Mouse (Mus musculus) C2C12 (cell line): ENCODE results near the gene Dusp14. TPM values are rescaled to one million over a fixed set of nuclear protein-coding genes. Genes with fewer than 3 reads are reported as not detected.

Experiments used
- H3K27me3 ChIP-seq: one replicate; pipeline ENCODE4 v1.6.1; 2011; ENCODE audit not compliant: control insufficient read depth, insufficient read depth, insufficient read length
- H3K36me3 ChIP-seq: one replicate; pipeline ENCODE4 v1.6.1; 2011; ENCODE audit not compliant: control insufficient read depth, insufficient read depth
- H3K4me3 ChIP-seq: one replicate; pipeline ENCODE4 v1.5.1; 2011; ENCODE audit warnings: mild to moderate bottlenecking, control low read depth; ENCODE audit not compliant: poor library complexity, insufficient read depth, severe bottlenecking
- H3K79me2 ChIP-seq: one replicate; pipeline ENCODE4 v1.6.1; 2011; ENCODE audit not compliant: control insufficient read depth, insufficient read depth
- H3K79me3 ChIP-seq: one replicate; pipeline ENCODE4 v1.6.1; 2011; ENCODE audit warnings: low read depth, control low read depth
- H3ac ChIP-seq: one replicate; pipeline ENCODE3; 2011; ENCODE audit warnings: low read depth; ENCODE audit not compliant: control insufficient read depth, insufficient read length
- CEBPB ChIP-seq: IDR thresholded peaks from one replicate; pipeline ENCODE4 v1.6.1; 2011; ENCODE audit warnings: low read depth, mild to moderate bottlenecking, control low read depth, moderate library complexity
- CTCF ChIP-seq: IDR thresholded peaks from one replicate; pipeline ENCODE4 v1.5.1; 2011; ENCODE audit not compliant: control insufficient read depth, insufficient read depth, insufficient read length
- FOSL1 ChIP-seq: IDR thresholded peaks from one replicate; pipeline ENCODE4 v1.8.0; 2011; ENCODE audit warnings: mild to moderate bottlenecking, low read length; ENCODE audit not compliant: poor library complexity, insufficient read depth, severe bottlenecking
- MAX ChIP-seq: IDR thresholded peaks from one replicate; pipeline ENCODE4 v1.6.1; 2011; ENCODE audit warnings: mild to moderate bottlenecking, control low read depth
- MYOD1 ChIP-seq: IDR thresholded peaks from one replicate; pipeline ENCODE4 v1.6.1; 2011; ENCODE audit warnings: low read depth; ENCODE audit not compliant: control insufficient read depth, insufficient read length
- MYOG ChIP-seq: IDR thresholded peaks from one replicate; pipeline ENCODE4 v1.6.1; 2011; ENCODE audit not compliant: control insufficient read depth, insufficient read length; ENCODE audit errors: extremely low read depth
- USF1 ChIP-seq: IDR thresholded peaks from one replicate; pipeline ENCODE4 v1.6.1; 2011; ENCODE audit warnings: low read depth, mild to moderate bottlenecking, control low read depth, moderate library complexity
- polyA plus RNA-seq: library from polyadenylated mRNA; unstranded; fragments of >200 nt; fragmentation: generic; extraction: Trizol; gene quantifications from one replicate; pipeline ENCODE4 v1.2.1, GENCODE M21; 2012; ENCODE audit warnings: missing spikeins

The Dusp14 gene
- polyA plus RNA-seq, 1 experiment = 25.4 TPM

- Histone ChIP-seq H3K4me3 (no peak overlapping the region), H3K36me3 (peaks cover 3% of the 10 kb centered on the region), H3ac (no peak overlapping the region), H3K79me3 (no peaks in the 10 kb centered on the region), H3K27me3 (no peaks in the 10 kb centered on the region), H3K79me2 (no peaks in the 10 kb centered on the region)
- TF ChIP-seq MAX (no peak), CTCF (no peak), FOSL1 (no peak), MYOD1 (no peak), MYOG (no peak), CEBPB (no peak), USF1 (no peak)
These were observed 70.1 kb downstream of the Dusp14 start for GRCm38 (mm10) chr11:83998993-83999392.

Other genes with a start within 250 kb of the Dusp14 start
- gene Hnf1b, start 219.2 kb downstream of the Dusp14 start, polyA plus RNA-seq = not detected
- gene Ddx52, start 127.2 kb downstream of the Dusp14 start, polyA plus RNA-seq = 12.0 TPM
- gene Synrg, start 104.8 kb downstream of the Dusp14 start, polyA plus RNA-seq = 4.8 TPM
- gene Tada2a, start 60.3 kb upstream of the Dusp14 start, polyA plus RNA-seq = 10.2 TPM
- 29.9 TPM for gene Acaca, start 60.4 kb upstream of the Dusp14 start, polyA plus RNA-seq
- not detected for gene Gm11437, start 98.2 kb upstream of the Dusp14 start, polyA plus RNA-seq